Mouse (Mus musculus) heart, embryonic 13.5 days (tissue): Measurements from ENCODE around the gene Zfp770. TPM values are rescaled to one million over a fixed set of nuclear protein-coding genes. Genes with fewer than 3 reads are reported as not detected.
"Not testable (repeated sequence)": the region's sequence is repeated elsewhere in the genome, so short reads cannot be mapped to it uniquely, and the experiment has no call there.

Source experiments
- ATAC-seq: fragments of 200-750 bp; cut with Nextera tagmentation; 2 replicates; pipeline ENCODE4 v1.8.0; 2017; ENCODE audit warnings: moderate TSS enrichment; ENCODE audit not compliant: insufficient number of reproducible peaks, low FRiP score, low TSS enrichment; ENCODE audit errors: extremely low read depth
- H3K27ac ChIP-seq: fragments of 300-500 bp; sonication (generic); replicated peaks from 2 replicates; pipeline ENCODE4 v1.5.1; 2015; ENCODE audit warnings: moderate library complexity, mild to moderate bottlenecking, inconsistent platforms
- H3K27me3 ChIP-seq: fragments of 300-500 bp; sonication (generic); replicated peaks from 2 replicates; pipeline ENCODE4 v1.6.1; 2015; ENCODE audit warnings: mild to moderate bottlenecking, inconsistent platforms
- H3K36me3 ChIP-seq: fragments of 300-500 bp; sonication (generic); 2 replicates; pipeline ENCODE4 v1.6.1; 2015; ENCODE audit warnings: mild to moderate bottlenecking, inconsistent platforms
- H3K4me1 ChIP-seq: fragments of 300-500 bp; sonication (generic); 2 replicates; pipeline ENCODE4 v1.6.1; 2015; ENCODE audit warnings: inconsistent platforms
- H3K4me2 ChIP-seq: fragments of 300-500 bp; sonication (generic); 2 replicates; pipeline ENCODE4 v1.6.1; 2015; ENCODE audit warnings: inconsistent platforms, mild to moderate bottlenecking, moderate library complexity
- H3K4me3 ChIP-seq: fragments of 300-500 bp; sonication (generic); 2 replicates; pipeline ENCODE4 v1.5.1; 2015; ENCODE audit warnings: moderate library complexity, mild to moderate bottlenecking, inconsistent platforms
- H3K9ac ChIP-seq: fragments of 300-500 bp; sonication (generic); 2 replicates; pipeline ENCODE4 v1.6.1; 2015; ENCODE audit warnings: inconsistent platforms, mild to moderate bottlenecking, moderate library complexity
- H3K9me3 ChIP-seq: fragments of 300-500 bp; sonication (generic); 2 replicates; pipeline ENCODE4 v1.6.1; 2016; ENCODE audit warnings: inconsistent platforms
- WGBS: fragments of 180-500 bp; shearing (Covaris S2); methylation state at CpG from one replicate; pipeline ENCODE4 v1.1.7; 2015; ENCODE audit warnings: mixed read lengths; 5-methylcytosine and 5-hydroxymethylcytosine counted together
- polyA plus RNA-seq: library from polyadenylated mRNA; unstranded; fragments of >200 nt; fragmentation: Nextera tagmentation; extraction: Ambion mirVana; gene quantifications from 2 replicates; pipeline ENCODE4 v1.2.1, GENCODE M21; 2015

Zfp770 gene
- 2.3 and 3.1 TPM in 2 replicates for polyA plus RNA-seq

- 0 out of 2 replicates have a peak, but pooled peaks cover 3% of the 10 kb centered on the region for H3K27me3 ChIP-seq
- H3K9me3 ChIP-seq: no peaks in the 10 kb centered on the region
- H3K4me3 ChIP-seq: peak within 1 kb of the TSS; percentile 79
- H3K9ac ChIP-seq: peak within 1 kb of the TSS; percentile 96
- peaks cover 15% of the 10 kb centered on the region for H3K4me1 ChIP-seq
- H3K27ac ChIP-seq: peak within 1 kb of the TSS; percentile 85
- ATAC-seq: no peak
- peaks cover 14% of the 10 kb centered on the region for H3K36me3 ChIP-seq
- under 1% methylated on average over 36 of the region's 36 CpGs for whole genome bisulfite sequencing
- peak within 1 kb of the TSS; percentile 82 for H3K4me2 ChIP-seq
Measured at GRCm38 (mm10) chr2:114200932-114201559, at the start of gene Zfp770. Gene Zfp770 (minus strand): TSS chr2:114201469.

- no peak for ATAC-seq
- Histone ChIP-seq H3K27ac (peak overlapping the region; percentile 61), H3K27me3 (no peaks in the 10 kb centered on the region), H3K4me2 (peak overlapping the region; percentile 43), H3K36me3 (no peaks in the 10 kb centered on the region), H3K9ac (no peak overlapping the region), H3K4me1 (peaks cover 23% of the 10 kb centered on the region), H3K4me3 (no peak overlapping the region; the same call in 1 of the 2 replicates), H3K9me3 (no peaks in the 10 kb centered on the region)
- WGBS: 19% methylated on average over 6 of the region's 6 CpGs
Measured at GRCm38 (mm10) chr2:114249440-114249839, 48.2 kb upstream of the Zfp770 start.

- no peak for ATAC-seq
- H3K4me2 ChIP-seq: peak overlapping the region; percentile 14; the same call in 1 of the 2 replicates
- WGBS: 10% methylated on average over 4 of the region's 4 CpGs
Measured at GRCm38 (mm10) chr2:114237639-114238038, 36.4 kb upstream of the Zfp770 start.

GRCm38 (mm10) chr2:114236566-114236965 is 35.3 kb upstream of the Zfp770 start:
- no peak for ATAC-seq
- Histone ChIP-seq H3K4me2 (no peak overlapping the region), H3K9me3 (no peaks in the 10 kb centered on the region), H3K27me3 (no peaks in the 10 kb centered on the region), H3K36me3 (no peaks in the 10 kb centered on the region), H3K4me1 (no peaks in the 10 kb centered on the region), H3K9ac (no peak overlapping the region), H3K27ac (no peak overlapping the region), H3K4me3 (no peak overlapping the region)
- WGBS: 93% methylated on average over 1 of the region's 1 CpGs

More at GRCm38 (mm10) chr2:114237639-114238038, 36.4 kb upstream of the Zfp770 start:
- no peaks in the 10 kb centered on the region for H3K4me1 ChIP-seq
- no peak overlapping the region for H3K27ac ChIP-seq
- H3K9ac ChIP-seq: no peak overlapping the region
- H3K4me3 ChIP-seq: no peak overlapping the region
- no peaks in the 10 kb centered on the region for H3K9me3 ChIP-seq
- H3K27me3 ChIP-seq: no peaks in the 10 kb centered on the region
- no peaks in the 10 kb centered on the region for H3K36me3 ChIP-seq

- ATAC-seq: no peak
- Histone ChIP-seq H3K27me3 (no peaks in the 10 kb centered on the region), H3K36me3 (no peaks in the 10 kb centered on the region), H3K4me2 (no peak overlapping the region), H3K9ac (no peak overlapping the region), H3K9me3 (no peaks in the 10 kb centered on the region), H3K4me1 (no peaks in the 10 kb centered on the region), H3K27ac (no peak overlapping the region), H3K4me3 (no peak overlapping the region)
- WGBS: 78% methylated on average over 3 of the region's 3 CpGs
Measured at GRCm38 (mm10) chr2:114235584-114235983, 34.3 kb upstream of the Zfp770 start.

- Histone ChIP-seq H3K4me3 (no peak overlapping the region), H3K9me3 (no peaks in the 10 kb centered on the region), H3K36me3 (no peaks in the 10 kb centered on the region), H3K9ac (no peak overlapping the region), H3K27ac (no peak overlapping the region), H3K4me2 (no peak overlapping the region), H3K27me3 (no peaks in the 10 kb centered on the region), H3K4me1 (no peaks in the 10 kb centered on the region)
- WGBS: 66% methylated on average over 2 of the region's 2 CpGs
- ATAC-seq: no peak
Measured at GRCm38 (mm10) chr2:114231248-114231647, 30.0 kb upstream of the Zfp770 start.

GRCm38 (mm10) chr2:114228672-114229071 is 27.4 kb upstream of the Zfp770 start:
- Histone ChIP-seq H3K9me3 (no peaks in the 10 kb centered on the region), H3K9ac (no peak overlapping the region), H3K27ac (no peak overlapping the region), H3K4me3 (no peak overlapping the region), H3K4me1 (no peaks in the 10 kb centered on the region), H3K27me3 (no peaks in the 10 kb centered on the region), H3K36me3 (no peaks in the 10 kb centered on the region), H3K4me2 (no peak overlapping the region)
- 69% methylated on average over 2 of the region's 2 CpGs for WGBS
- no peak for ATAC-seq

GRCm38 (mm10) chr2:114205036-114205435 is 3.8 kb upstream of the Zfp770 start:
- peaks cover 9% of the 10 kb centered on the region for H3K4me1 ChIP-seq
- ATAC-seq: no peak
- H3K36me3 ChIP-seq: no peaks in the 10 kb centered on the region
- H3K27me3 ChIP-seq: 0 out of 2 replicates have a peak, but pooled peaks cover 3% of the 10 kb centered on the region
- no peak overlapping the region for H3K27ac ChIP-seq
- 59% methylated on average over 6 of the region's 6 CpGs for WGBS
- no peak overlapping the region for H3K4me3 ChIP-seq
- H3K4me2 ChIP-seq: no peak overlapping the region
- no peaks in the 10 kb centered on the region for H3K9me3 ChIP-seq
- H3K9ac ChIP-seq: no peak overlapping the region

GRCm38 (mm10) chr2:114201574-114201973 is 305 bp upstream of the Zfp770 start:
- Histone ChIP-seq H3K4me1 (peaks cover 15% of the 10 kb centered on the region), H3K9ac (peak overlapping the region; percentile 96), H3K4me3 (peak overlapping the region; percentile 79), H3K27me3 (0 out of 2 replicates have a peak, but pooled peaks cover 3% of the 10 kb centered on the region), H3K36me3 (peaks cover 8% of the 10 kb centered on the region), H3K9me3 (no peaks in the 10 kb centered on the region), H3K4me2 (peak overlapping the region; percentile 82), H3K27ac (no peak overlapping the region; the same call in 1 of the 2 replicates)
- no peak for ATAC-seq
- 31% methylated on average over 4 of the region's 4 CpGs for WGBS

- no peaks in the 10 kb centered on the region for H3K9me3 ChIP-seq
Measured at GRCm38 (mm10) chr2:114196421-114196820, 4.8 kb downstream of the Zfp770 start.

GRCm38 (mm10) chr2:114186924-114187323 is 14.3 kb downstream of the Zfp770 start, which contains the start of gene Aqr:
Gene Aqr (minus strand): TSS chr2:114187024.
- H3K27me3 ChIP-seq: not testable (repeated sequence)

More at GRCm38 (mm10) chr2:114196421-114196820, 4.8 kb downstream of the Zfp770 start:
- Histone ChIP-seq H3K36me3 (peaks cover 44% of the 10 kb centered on the region), H3K4me2 (no peak overlapping the region), H3K9ac (no peak overlapping the region), H3K4me1 (peaks cover 11% of the 10 kb centered on the region), H3K27me3 (no peaks in the 10 kb centered on the region), H3K27ac (no peak overlapping the region), H3K4me3 (no peak overlapping the region)
- ATAC-seq: no peak
- 82% methylated on average over 5 of the region's 5 CpGs for WGBS

More at GRCm38 (mm10) chr2:114186924-114187323, 14.3 kb downstream of the Zfp770 start, which contains the start of gene Aqr:
- H3K4me1 ChIP-seq, ATAC-seq, H3K9me3 ChIP-seq, H3K36me3 ChIP-seq, H3K27ac ChIP-seq, H3K4me2 ChIP-seq, H3K9ac ChIP-seq, H3K4me3 ChIP-seq: not testable (repeated sequence)
- WGBS: 63% methylated on average over 1 of the region's 6 CpGs
